In genomic region chr6:128159092-128159491, GRCm38 (mm10) we compare ENCODE assay signal across 15 mouse cellular contexts.
"Had no signal": no experiment of that assay in that cellular context is flagged by ENCODE, and none has a peak within 500 bp of the region (broad histone marks: within the 10 kb centered on the region; RNA-seq: fewer than 3 reads in every experiment).

No protein-coding gene starts in this region.

- H3K4me1 ChIP-seq: lung, embryonic 15.5 days; megakaryocyte, embryonic 14.5 days; midbrain, embryonic 15.5 days had no signal

- H3K27ac ChIP-seq: limb, embryonic 12.5 days; liver, embryonic 13.5 days; lung, embryonic 15.5 days; macrophage; midbrain, embryonic 15.5 days; neural tube, embryonic 13.5 days had no signal

- ATAC-seq: liver, postnatal 0 days; midbrain, embryonic 15.5 days had no signal

- H3K4me3 ChIP-seq: limb, embryonic 12.5 days; liver, embryonic 13.5 days; lung, embryonic 15.5 days; megakaryocyte, embryonic 14.5 days; midbrain, embryonic 15.5 days; neural tube, embryonic 13.5 days had no signal

- DNase-seq: kidney, adult 8-10 months; kidney, postnatal 25 days; liver; liver, embryonic 13.5 days; liver, postnatal 0 days; lung, postnatal 14 days; retina, postnatal 1 day; right cerebral cortex, postnatal 25 days; thymus, postnatal 4 days had no signal
